Mouse (Mus musculus): ENCODE data around the gene Elane. TPM values are rescaled to one million over a fixed set of nuclear protein-coding genes. Genes with fewer than 3 reads are reported as not detected.
A peak's percentile ranks its signal among the peaks of the same experiment; 100 is the strongest.

Elane gene
- polyA plus RNA-seq, 1 experiment from 2014 or later, result not detected

- Histone ChIP-seq H3K9me3 (replicated peaks) (no peaks in the 10 kb centered on the region), H3K4me1 (peaks cover 40% of the 10 kb centered on the region), H3K27me3 (no peaks in the 10 kb centered on the region), H3K4me3 (no peak overlapping the region), H3K9ac (no peak overlapping the region), H3K36me3 (peaks cover 80% of the 10 kb centered on the region), H3K4me2 (replicated peaks) (no peak overlapping the region), H3K27ac (no peak overlapping the region)
- ATAC-seq (ENCODE audit: low FRiP score), result no peak
- 93% methylated on average over 26 of the region's 26 CpGs for WGBS
Observed at GRCm38 (mm10) chr10:79860079-79860911, 25.8 kb upstream of the Elane start.

- Histone ChIP-seq H3K9ac (no peak overlapping the region), H3K36me3 (peaks cover 92% of the 10 kb centered on the region), H3K9me3 (replicated peaks) (no peaks in the 10 kb centered on the region), H3K4me1 (peaks cover 33% of the 10 kb centered on the region), H3K27ac (no peak overlapping the region), H3K4me2 (replicated peaks) (no peak overlapping the region), H3K27me3 (no peaks in the 10 kb centered on the region), H3K4me3 (no peak overlapping the region)
- WGBS, result 83% methylated on average over 25 of the region's 25 CpGs
- no peak for ATAC-seq (ENCODE audit: low FRiP score)
Observed at GRCm38 (mm10) chr10:79861230-79862048, 24.6 kb upstream of the Elane start.

- H3K27me3 ChIP-seq, result no peaks in the 10 kb centered on the region
- no peaks in the 10 kb centered on the region for H3K9me3 ChIP-seq (replicated peaks)
- peaks cover 30% of the 10 kb centered on the region for H3K4me1 ChIP-seq
- H3K27ac ChIP-seq, result 0 out of 2 replicates have a peak overlapping the region, but pooled peaks have one; percentile 4
- ATAC-seq (ENCODE audit: low FRiP score), result no peak
- no peak overlapping the region for H3K4me2 ChIP-seq (replicated peaks)
- H3K36me3 ChIP-seq, result peaks cover 92% of the 10 kb centered on the region
- H3K9ac ChIP-seq, result no peak overlapping the region
- H3K4me3 ChIP-seq, result no peak overlapping the region
- 87% methylated on average over 23 of the region's 23 CpGs for WGBS
Observed at GRCm38 (mm10) chr10:79862049-79862788, 23.8 kb upstream of the Elane start.

- Histone ChIP-seq H3K36me3 (peaks cover 90% of the 10 kb centered on the region), H3K4me1 (peaks cover 26% of the 10 kb centered on the region), H3K9me3 (replicated peaks) (no peaks in the 10 kb centered on the region), H3K4me2 (replicated peaks) (no peak overlapping the region), H3K9ac (no peak overlapping the region), H3K27ac (0 out of 2 replicates have a peak overlapping the region, but pooled peaks have one; percentile 4), H3K27me3 (no peaks in the 10 kb centered on the region), H3K4me3 (no peak overlapping the region)
- ATAC-seq (ENCODE audit: low FRiP score), result no peak
- WGBS, result 76% methylated on average over 10 of the region's 10 CpGs
Observed at GRCm38 (mm10) chr10:79862925-79863324, 23.1 kb upstream of the Elane start.

GRCm38 (mm10) chr10:79864351-79865188, 21.5 kb upstream of the Elane start:
- Histone ChIP-seq H3K36me3 (peaks cover 81% of the 10 kb centered on the region), H3K4me3 (no peak overlapping the region), H3K4me2 (replicated peaks) (no peak overlapping the region), H3K9ac (0 out of 2 replicates have a peak overlapping the region, but pooled peaks have one; percentile 6), H3K4me1 (peaks cover 19% of the 10 kb centered on the region), H3K27me3 (no peaks in the 10 kb centered on the region), H3K9me3 (replicated peaks) (no peaks in the 10 kb centered on the region), H3K27ac (peak overlapping the region; percentile 57)
- peak; percentile 42 for ATAC-seq (ENCODE audit: low FRiP score)
- WGBS, result 61% methylated on average over 10 of the region's 10 CpGs

GRCm38 (mm10) chr10:79865189-79865601, 20.9 kb upstream of the Elane start:
- Histone ChIP-seq H3K9ac (0 out of 2 replicates have a peak overlapping the region, but pooled peaks have one; percentile 6), H3K27ac (peak overlapping the region; percentile 57), H3K9me3 (replicated peaks) (no peaks in the 10 kb centered on the region)

GRCm38 (mm10) chr10:79865801-79866295, 20.2 kb upstream of the Elane start:
- Histone ChIP-seq H3K9ac (no peak overlapping the region; the same call in 1 of the 2 replicates), H3K9me3 (replicated peaks) (no peaks in the 10 kb centered on the region), H3K27ac (peak overlapping the region; percentile 57), H3K27me3 (no peaks in the 10 kb centered on the region), H3K4me3 (no peak overlapping the region), H3K4me2 (replicated peaks) (no peak overlapping the region), H3K4me1 (peaks cover 27% of the 10 kb centered on the region), H3K36me3 (peaks cover 77% of the 10 kb centered on the region)
- 71% methylated on average over 19 of the region's 19 CpGs for WGBS
- no peak for ATAC-seq (ENCODE audit: low FRiP score)

More at GRCm38 (mm10) chr10:79865189-79865601, 20.9 kb upstream of the Elane start:
- no peaks in the 10 kb centered on the region for H3K27me3 ChIP-seq
- 70% methylated on average over 12 of the region's 12 CpGs for WGBS
- H3K4me3 ChIP-seq, result no peak overlapping the region
- peak; percentile 20; the same call in 1 of the 2 replicates for ATAC-seq (ENCODE audit: low FRiP score)
- no peak overlapping the region for H3K4me2 ChIP-seq (replicated peaks)
- H3K4me1 ChIP-seq, result peaks cover 23% of the 10 kb centered on the region
- H3K36me3 ChIP-seq, result peaks cover 80% of the 10 kb centered on the region

GRCm38 (mm10) chr10:79866601-79867000, 19.4 kb upstream of the Elane start:
- no peaks in the 10 kb centered on the region for H3K9me3 ChIP-seq (replicated peaks)
- ATAC-seq (ENCODE audit: low FRiP score), result no peak
- no peak overlapping the region for H3K4me2 ChIP-seq (replicated peaks)
- peak overlapping the region; percentile 18; the same call in 1 of the 2 replicates for H3K27ac ChIP-seq
- H3K27me3 ChIP-seq, result no peaks in the 10 kb centered on the region
- H3K4me3 ChIP-seq, result no peak overlapping the region
- no peak overlapping the region for H3K9ac ChIP-seq
- H3K36me3 ChIP-seq, result peaks cover 77% of the 10 kb centered on the region
- peaks cover 33% of the 10 kb centered on the region for H3K4me1 ChIP-seq
- WGBS, result 76% methylated on average over 11 of the region's 11 CpGs

GRCm38 (mm10) chr10:79871845-79872244, 14.2 kb upstream of the Elane start:
- Histone ChIP-seq H3K4me1 (peaks cover 56% of the 10 kb centered on the region), H3K27ac (no peak overlapping the region), H3K9ac (no peak overlapping the region; the same call in 1 of the 2 replicates), H3K4me2 (replicated peaks) (peak overlapping the region; percentile 81), H3K27me3 (no peaks in the 10 kb centered on the region), H3K36me3 (peaks cover 35% of the 10 kb centered on the region), H3K4me3 (peak overlapping the region; percentile 60; the same call in 1 of the 2 replicates), H3K9me3 (replicated peaks) (no peaks in the 10 kb centered on the region)
- WGBS, result 93% methylated on average over 8 of the region's 8 CpGs
- no peak for ATAC-seq (ENCODE audit: low FRiP score)

GRCm38 (mm10) chr10:79872862-79873261, 13.2 kb upstream of the Elane start:
- peaks cover 28% of the 10 kb centered on the region for H3K36me3 ChIP-seq
- H3K4me3 ChIP-seq, result peak overlapping the region; percentile 60
- H3K27me3 ChIP-seq, result no peaks in the 10 kb centered on the region
- WGBS, result 44% methylated on average over 3 of the region's 3 CpGs
- H3K9me3 ChIP-seq (replicated peaks), result no peaks in the 10 kb centered on the region
- H3K9ac ChIP-seq, result peak overlapping the region; percentile 94
- peak overlapping the region; percentile 96 for H3K27ac ChIP-seq
- peak; percentile 11; the same call in 1 of the 2 replicates for ATAC-seq (ENCODE audit: low FRiP score)
- peaks cover 48% of the 10 kb centered on the region for H3K4me1 ChIP-seq
- H3K4me2 ChIP-seq (replicated peaks), result peak overlapping the region; percentile 81

GRCm38 (mm10) chr10:79873313-79873712, 12.7 kb upstream of the Elane start:
- H3K4me3 ChIP-seq, result peak overlapping the region; percentile 60
- H3K36me3 ChIP-seq, result peaks cover 28% of the 10 kb centered on the region
- WGBS, result 8% methylated on average over 6 of the region's 6 CpGs
- H3K27ac ChIP-seq, result peak overlapping the region; percentile 96
- peaks cover 48% of the 10 kb centered on the region for H3K4me1 ChIP-seq
- ATAC-seq (ENCODE audit: low FRiP score), result no peak; the same call in 1 of the 2 replicates
- H3K4me2 ChIP-seq (replicated peaks), result peak overlapping the region; percentile 81
- no peaks in the 10 kb centered on the region for H3K9me3 ChIP-seq (replicated peaks)
- H3K27me3 ChIP-seq, result no peaks in the 10 kb centered on the region
- peak overlapping the region; percentile 94 for H3K9ac ChIP-seq

All from hindbrain, embryonic 12.5 days (tissue).